Mouse (Mus musculus) liver, adult 10 weeks (tissue): ENCODE measurements around the gene Olfr228. TPM values are rescaled to one million over a fixed set of nuclear protein-coding genes. Genes with fewer than 3 reads are reported as not detected.

ENCODE experiments used
- polyA plus RNA-seq: library from polyadenylated mRNA; stranded (reverse); fragments of 350-450 nt; fragmentation: Illumina TruSeq; extraction: RNeasy Lipid Tissue Mini Kit (QIAGEN cat#74804); gene quantifications from one replicate; pipeline ENCODE4 v1.2.3, GENCODE M21; 2014; ENCODE audit warnings: low read depth, low replicate concordance

The Olfr228 gene
- not detected for polyA plus RNA-seq

DNA sequence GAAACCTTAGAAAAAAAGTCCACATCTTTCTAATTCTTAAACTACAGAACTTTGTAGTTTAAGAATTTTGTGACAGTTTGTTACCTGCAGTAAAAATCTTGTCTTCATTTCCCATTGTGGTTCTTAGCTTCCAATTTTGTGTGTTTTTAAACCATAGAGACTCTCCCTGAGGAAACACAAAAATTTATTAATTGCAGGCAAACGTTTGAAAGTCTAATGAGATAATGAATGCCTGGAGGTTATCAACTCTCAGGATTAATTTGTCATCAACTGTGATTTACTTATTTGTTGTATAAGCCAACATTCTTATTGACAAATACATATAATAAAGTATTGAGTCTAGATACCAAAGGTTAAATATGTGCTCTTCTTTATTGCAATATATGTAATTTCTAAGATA, at the start of gene Olfr228:
TSS of gene Olfr228 (minus strand) at position 101 of the 400 bp plus-strand sequence.

DNA sequence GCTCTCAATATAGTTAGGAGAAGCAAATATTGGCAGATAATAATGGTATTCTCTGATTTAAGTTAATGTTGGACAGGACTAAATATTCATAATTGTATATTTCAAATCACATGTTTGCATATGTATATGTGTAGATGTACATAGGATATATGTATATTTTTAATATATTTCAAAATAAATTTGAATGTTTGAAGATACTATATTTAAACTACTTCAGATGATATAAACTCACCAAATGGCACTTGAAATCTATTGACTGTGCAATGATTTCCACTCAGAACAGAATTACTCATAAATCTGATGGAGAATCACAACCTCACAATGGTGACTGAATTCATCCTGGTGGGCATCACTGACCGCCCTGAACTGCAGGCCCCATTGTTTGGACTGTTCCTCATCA, 21.0 kb upstream of the Olfr228 start, which contains the start of gene Olfr1076:
TSS of gene Olfr1076 (plus strand) at position 301 of the 400 bp plus-strand sequence.

DNA sequence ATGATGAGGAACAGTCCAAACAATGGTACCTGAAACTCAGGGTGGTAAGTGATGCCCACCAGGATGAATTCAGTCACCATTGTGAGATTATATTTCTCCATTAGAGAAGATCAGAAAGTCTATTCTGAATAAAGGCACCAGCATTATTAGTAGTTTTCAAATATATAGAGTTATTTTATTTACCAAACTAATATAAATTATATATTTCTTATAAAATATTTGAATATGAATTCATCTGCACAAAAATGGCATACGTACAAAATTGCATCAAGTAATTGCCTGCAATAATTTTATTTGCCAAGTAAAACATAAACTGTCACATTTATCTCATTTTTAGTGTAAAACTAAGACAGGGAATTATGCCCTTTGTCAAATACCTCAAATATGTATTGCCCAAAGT, 31.0 kb downstream of the Olfr228 start, which contains the start of gene Olfr1066:
TSS of gene Olfr1066 (minus strand) at position 101 of the 400 bp plus-strand sequence.

DNA sequence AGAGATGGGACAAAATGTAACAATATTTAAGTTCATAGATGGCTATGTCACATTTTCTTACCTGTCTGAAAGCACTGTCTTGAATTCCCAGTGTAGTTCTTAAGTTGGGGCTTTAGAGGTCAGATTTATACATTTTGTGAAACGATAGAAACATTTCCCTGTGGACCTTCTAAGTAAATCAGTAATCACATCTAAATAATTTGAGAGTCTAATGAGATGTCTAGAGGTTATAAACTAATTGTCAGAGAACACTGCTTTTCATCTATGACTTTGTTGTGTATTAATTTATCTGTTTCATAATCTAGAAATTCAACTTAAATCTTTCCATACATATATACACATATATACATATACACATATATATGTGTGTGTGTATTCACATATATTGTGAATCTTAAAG, 36.7 kb downstream of the Olfr228 start, which contains the start of gene Olfr1065:
TSS of gene Olfr1065 (minus strand) at position 101 of the 400 bp plus-strand sequence.

Other genes starting within 250 kb of the Olfr228 start
- gene Olfr1048, start 247.1 kb downstream of the Olfr228 start, polyA plus RNA-seq, result not detected
- not detected for gene Olfr1049, start 229.1 kb downstream of the Olfr228 start, polyA plus RNA-seq
- not detected for gene Olfr1051, start 208.3 kb downstream of the Olfr228 start, polyA plus RNA-seq
- not detected for gene Olfr1052, start 194.9 kb downstream of the Olfr228 start, polyA plus RNA-seq
- not detected for gene Olfr1053, start 172.1 kb downstream of the Olfr228 start, polyA plus RNA-seq
- not detected for gene Olfr1054, start 152.0 kb downstream of the Olfr228 start, polyA plus RNA-seq
- not detected for gene Olfr1055, start 137.1 kb downstream of the Olfr228 start, polyA plus RNA-seq
- gene Olfr1056, start 124.9 kb downstream of the Olfr228 start, polyA plus RNA-seq, result not detected
- gene Olfr1057, start 109.0 kb downstream of the Olfr228 start, polyA plus RNA-seq, result not detected
- gene Olfr1058, start 98.8 kb downstream of the Olfr228 start, polyA plus RNA-seq, result not detected
- gene Olfr1061, start 73.3 kb downstream of the Olfr228 start, polyA plus RNA-seq, result not detected
- not detected for gene Olfr1062, start 60.6 kb downstream of the Olfr228 start, polyA plus RNA-seq
- not detected for gene Olfr1065, start 36.8 kb downstream of the Olfr228 start, polyA plus RNA-seq
- not detected for gene Olfr1066, start 31.1 kb downstream of the Olfr228 start, polyA plus RNA-seq
- not detected for gene Olfr1076, start 21.1 kb upstream of the Olfr228 start, polyA plus RNA-seq
- not detected for gene Olfr1079, start 55.1 kb upstream of the Olfr228 start, polyA plus RNA-seq
- gene Olfr1080, start 70.8 kb upstream of the Olfr228 start, polyA plus RNA-seq, result not detected
- not detected for gene Olfr1082, start 111.6 kb upstream of the Olfr228 start, polyA plus RNA-seq
- gene Olfr1084, start 152.3 kb upstream of the Olfr228 start, polyA plus RNA-seq, result not detected
- gene Olfr1085, start 174.6 kb upstream of the Olfr228 start, polyA plus RNA-seq, result not detected
- not detected for gene Olfr1086, start 192.7 kb upstream of the Olfr228 start, polyA plus RNA-seq
- gene Olfr1087, start 211.0 kb upstream of the Olfr228 start, polyA plus RNA-seq, result not detected
- gene Olfr1089, start 246.3 kb upstream of the Olfr228 start, polyA plus RNA-seq, result not detected